Mouse (Mus musculus) granulocyte monocyte progenitor cell, adult 5-6 weeks (primary cell): ENCODE data around the gene Maip1. TPM values are rescaled to one million over a fixed set of nuclear protein-coding genes. Genes with fewer than 3 reads are reported as not detected.

ENCODE experiments used
- ATAC-seq: replicated peaks from 2 replicates; pipeline ENCODE4 v1.8.0; 2016; ENCODE audit warnings: mild to moderate bottlenecking, moderate TSS enrichment, inconsistent platforms; ENCODE audit not compliant: poor library complexity, severe bottlenecking
- total RNA-seq, 2 experiments: library from RNA; stranded (forward) in 1 of 2; stranded (reverse) in 1 of 2; fragments of 200-712, 200-1000 nt in 1 of 2; fragments of >200 nt in 1 of 2; fragmentation: Nextera tagmentation in 1 of 2; gene quantifications; 2 replicates each; pipeline ENCODE4 v1.2.3; 2014 to 2017

Maip1 gene
- total RNA-seq, 2 experiments from 2014 or later, result 10.2 to 11.6 TPM

DNA sequence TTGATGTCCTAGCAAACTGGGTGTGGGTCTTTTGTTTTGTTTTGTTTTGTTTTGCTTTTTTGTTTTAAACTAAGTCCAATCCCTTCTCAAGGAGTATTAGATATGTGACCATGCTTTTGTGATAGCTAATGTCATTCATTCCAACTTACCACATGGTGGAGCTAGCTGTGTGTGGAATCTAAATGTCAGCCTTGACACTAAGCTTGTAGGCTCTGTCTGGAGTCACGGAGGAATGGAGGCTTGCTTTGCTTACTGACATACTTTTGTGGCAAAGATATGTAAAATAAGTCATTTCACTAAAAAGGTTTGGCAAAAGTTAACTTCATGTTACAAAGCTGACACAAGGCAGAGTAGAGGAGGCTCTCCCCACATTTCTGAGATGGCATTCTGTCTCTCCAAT is 17.6 kb downstream of the Maip1 start:
- ATAC-seq, result no peak

- ATAC-seq, result peak; percentile 85
Observed at GRCm38 (mm10) chr1:57428368-57429308, 22.5 kb downstream of the Maip1 start.

- peak; percentile 70 for ATAC-seq
Observed at GRCm38 (mm10) chr1:57429786-57430483, 23.8 kb downstream of the Maip1 start.

- ATAC-seq, result no peak
Observed at GRCm38 (mm10) chr1:57433141-57433540, 27.0 kb downstream of the Maip1 start.

DNA sequence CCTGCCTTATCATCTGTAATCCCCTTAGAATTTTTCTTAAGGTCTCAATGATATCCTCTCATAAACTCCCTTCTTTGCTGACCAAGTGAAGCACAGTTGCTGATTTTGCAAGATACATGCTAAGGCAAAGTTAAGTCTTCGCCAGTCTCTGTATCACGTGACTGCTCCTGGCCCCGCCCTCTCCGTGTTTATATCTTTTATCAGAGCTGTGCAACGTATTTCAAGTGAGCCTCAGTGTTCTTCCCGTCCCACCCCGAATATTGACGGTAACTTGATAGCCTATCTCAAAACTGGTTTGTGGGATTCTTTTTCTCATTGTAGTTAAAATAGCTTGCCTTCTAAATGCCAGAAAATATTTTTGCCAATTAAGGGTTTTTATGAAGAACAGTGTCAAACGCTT is 30.3 kb downstream of the Maip1 start:
- peak; percentile 42; the same call in 1 of the 2 replicates for ATAC-seq

DNA sequence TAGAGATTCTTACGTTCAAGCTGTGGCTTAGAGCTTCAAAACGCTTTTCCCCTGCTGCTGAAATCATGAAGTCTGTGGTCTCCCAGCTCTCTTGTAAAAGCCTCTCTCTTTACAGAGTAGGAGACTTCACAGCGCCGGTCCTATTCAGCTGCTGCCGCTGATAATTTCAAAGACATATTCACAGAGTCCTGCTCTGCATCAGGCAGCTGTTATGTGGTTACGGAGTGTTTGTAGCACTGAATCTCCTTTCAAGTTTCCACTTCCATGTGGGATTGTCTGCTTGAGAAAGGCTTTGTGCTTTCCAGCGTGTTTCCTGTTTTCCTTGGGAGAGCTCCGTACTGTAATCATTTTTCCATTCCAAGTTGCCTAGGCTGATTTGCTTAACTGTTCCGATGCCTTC is 30.8 kb downstream of the Maip1 start:
- no peak for ATAC-seq

- no peak for ATAC-seq
Observed at GRCm38 (mm10) chr1:57439026-57439425, 32.9 kb downstream of the Maip1 start.

DNA sequence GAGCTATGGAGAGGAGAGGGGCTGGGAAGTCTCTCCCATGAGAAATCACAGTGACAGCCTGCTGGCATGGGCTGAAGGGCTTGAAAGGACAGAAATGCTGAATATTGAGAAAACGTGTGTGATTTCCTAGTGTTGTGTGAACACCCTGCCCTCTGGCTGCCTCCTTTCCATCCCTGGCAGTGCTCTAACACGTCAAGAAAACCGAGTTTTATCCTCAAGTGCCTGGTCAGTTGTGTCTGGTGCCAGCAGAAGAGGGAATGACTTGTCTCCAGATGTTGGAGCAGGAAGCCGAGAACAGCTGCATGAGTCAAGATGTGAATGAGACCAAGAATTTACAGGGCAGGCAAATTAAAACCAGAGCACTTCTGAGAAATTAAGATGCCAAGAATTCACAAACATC is 34.6 kb downstream of the Maip1 start:
- ATAC-seq, result no peak

GRCm38 (mm10) chr1:57445679-57446078 is 39.6 kb downstream of the Maip1 start:
- no peak for ATAC-seq

- no peak for ATAC-seq
Observed at GRCm38 (mm10) chr1:57450241-57450640, 44.1 kb downstream of the Maip1 start.

DNA sequence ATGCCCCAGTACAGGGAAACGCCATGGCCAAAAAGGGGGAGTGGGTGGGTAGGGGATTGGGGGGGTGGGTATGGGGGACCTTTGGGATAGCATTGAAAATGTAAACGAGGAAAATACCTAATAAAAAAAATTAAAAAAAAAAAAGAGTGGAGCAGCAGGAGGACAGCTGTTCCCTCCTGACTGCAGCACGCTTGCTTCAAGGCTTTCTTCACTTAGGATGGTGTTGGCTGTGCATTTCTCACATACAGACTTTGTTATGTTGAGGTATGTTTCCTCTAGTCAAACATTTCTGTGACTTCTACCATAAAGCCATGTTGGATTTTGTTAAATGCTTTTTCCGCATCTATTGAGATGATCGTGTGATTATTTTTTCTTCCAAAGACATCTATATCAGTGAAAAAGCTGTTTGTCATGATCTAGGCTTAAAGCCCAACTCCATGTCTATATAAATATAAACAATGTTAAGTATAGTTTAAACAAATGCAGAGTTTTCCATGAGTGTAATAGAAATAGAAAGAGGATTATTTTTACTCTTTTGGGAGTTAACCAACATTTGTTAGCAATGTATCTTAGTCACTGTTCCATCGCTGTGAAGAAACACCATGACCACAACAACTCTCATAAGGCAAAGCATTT is 54.3 kb downstream of the Maip1 start:
- ATAC-seq, result no peak

Other genes starting within 250 kb of the Maip1 start
- 7.5 and 8.4 TPM in 2 replicates for gene 1700066M21Rik, start 28.7 kb upstream of the Maip1 start, total RNA-seq (2014; fragmentation: Nextera tagmentation)
- gene 1700066M21Rik, start 28.7 kb upstream of the Maip1 start, total RNA-seq (2017), result 17.8 and 18.5 TPM in 2 replicates
- gene Tyw5, start 773 bp downstream of the Maip1 start, total RNA-seq (2014; fragmentation: Nextera tagmentation), result 18.5 and 22.7 TPM in 2 replicates
- 17.7 and 40.9 TPM in 2 replicates for gene Tyw5, start 773 bp downstream of the Maip1 start, total RNA-seq (2017)